Mouse (Mus musculus) cerebral cortex, adult 2 months (tissue): ENCODE measurements around the gene Cxcr5.

Experiments
- WGBS: fragments of 180-500 bp; shearing (Covaris S2); methylation state at CpG from one replicate; pipeline ENCODE4 v1.1.7; 2018; 5-methylcytosine and 5-hydroxymethylcytosine counted together

Cxcr5 gene

GRCm38 (mm10) chr9:44479628-44480428, 81.8 kb downstream of the Cxcr5 start:
- WGBS, result under 1% methylated on average over 26 of the region's 26 CpGs

- WGBS, result 1% methylated on average over 29 of the region's 29 CpGs
Observed at GRCm38 (mm10) chr9:44478959-44479605, 82.6 kb downstream of the Cxcr5 start.

DNA sequence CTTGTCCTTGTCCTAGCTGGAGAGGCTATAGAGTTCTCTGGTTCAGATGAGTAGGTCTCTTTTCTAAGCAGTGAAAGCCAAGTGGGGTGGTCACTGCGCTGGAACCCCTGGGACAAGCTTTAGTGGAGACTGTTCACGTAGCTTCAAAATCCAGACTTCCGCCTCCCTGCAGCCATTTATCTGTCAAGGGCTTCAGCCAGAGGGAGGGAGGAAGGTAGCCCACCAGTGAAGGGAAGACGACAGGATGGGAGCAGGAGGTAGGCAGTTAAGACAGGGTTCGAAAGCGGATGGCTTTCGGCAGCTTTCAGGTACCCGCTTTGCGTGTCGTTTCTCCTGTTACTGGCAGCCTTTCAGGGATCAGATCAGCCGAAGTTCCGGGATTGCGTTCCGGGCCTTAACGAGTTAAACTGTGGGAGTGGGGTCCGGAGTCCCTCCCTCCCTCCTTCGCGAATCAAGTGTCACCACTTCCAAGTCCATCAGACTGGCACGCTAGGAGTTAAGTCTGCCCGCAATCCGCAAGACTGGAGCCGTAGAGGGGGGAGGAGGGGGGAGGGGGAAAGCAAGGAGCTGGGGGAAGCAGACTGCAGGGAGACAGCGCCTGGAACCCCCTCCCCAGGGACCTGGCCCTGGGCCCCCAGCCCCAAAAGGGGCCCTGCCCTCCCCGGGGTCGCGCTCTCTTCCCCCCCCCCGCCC, 83.3 kb downstream of the Cxcr5 start:
- WGBS, result under 1% methylated on average over 27 of the region's 27 CpGs

- WGBS, result 17% methylated on average over 24 of the region's 24 CpGs
Observed at GRCm38 (mm10) chr9:44477339-44478228, 84.1 kb downstream of the Cxcr5 start.

- WGBS, result over 99% methylated on average over 3 of the region's 3 CpGs
Observed at GRCm38 (mm10) chr9:44475936-44476335, 85.7 kb downstream of the Cxcr5 start.

DNA sequence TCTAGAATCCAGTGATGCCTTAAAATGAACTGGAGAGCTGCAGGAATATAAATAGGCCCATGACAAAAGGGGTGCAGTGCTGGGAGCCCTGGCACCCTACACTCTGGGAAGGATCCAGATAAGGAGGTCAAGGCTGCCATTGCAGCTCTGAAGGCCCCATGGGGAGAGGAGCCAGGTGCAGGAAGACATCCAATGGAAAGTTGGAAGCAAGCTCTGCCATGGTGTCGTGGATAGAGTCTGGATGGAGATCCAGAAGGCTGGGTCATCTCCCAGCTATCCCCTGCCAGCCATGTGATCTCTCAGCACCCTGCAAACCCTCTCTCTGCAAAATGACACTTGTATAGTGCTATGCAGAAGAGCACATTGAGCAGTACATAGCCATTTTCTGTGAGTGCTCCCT, 87.3 kb downstream of the Cxcr5 start:
- 13% methylated on average over 1 of the region's 1 CpGs for WGBS

- 68% methylated on average over 3 of the region's 3 CpGs for WGBS
Observed at GRCm38 (mm10) chr9:44473184-44473583, 88.5 kb downstream of the Cxcr5 start.

- WGBS, result 21% methylated on average over 2 of the region's 2 CpGs
Observed at GRCm38 (mm10) chr9:44468800-44469199, 92.9 kb downstream of the Cxcr5 start.

DNA sequence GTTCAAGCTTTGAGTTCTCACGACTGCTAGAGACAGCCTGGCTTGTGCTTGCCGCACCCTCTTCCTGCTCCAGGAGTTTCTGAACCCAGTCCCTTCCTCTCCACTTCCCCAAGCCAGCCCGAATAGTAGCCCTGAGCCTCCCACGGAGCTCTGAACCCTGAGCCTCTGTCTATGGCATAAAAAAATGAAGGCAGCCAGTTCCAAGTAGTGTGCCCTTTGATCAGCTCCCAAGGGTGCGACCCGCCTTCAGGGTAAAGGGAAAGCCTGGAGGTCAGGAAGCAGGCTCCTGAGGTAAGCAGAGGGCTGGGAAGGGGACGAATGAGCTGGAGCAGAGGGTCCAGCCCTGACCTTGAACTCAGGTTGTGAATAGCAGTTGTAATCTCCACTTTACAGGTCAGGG, 93.5 kb downstream of the Cxcr5 start:
- 62% methylated on average over 7 of the region's 7 CpGs for WGBS

- 85% methylated on average over 5 of the region's 5 CpGs for WGBS
Observed at GRCm38 (mm10) chr9:44461950-44462349, 99.7 kb downstream of the Cxcr5 start.
